Mouse (Mus musculus): ENCODE measurements at regions not wholly inside any gene's neighbourhood (a gene's known extent, or its start where the extent isn't known, plus 50 kb on each side); places are given as distances from the start of the nearest gene placed in this dataset.

DNA sequence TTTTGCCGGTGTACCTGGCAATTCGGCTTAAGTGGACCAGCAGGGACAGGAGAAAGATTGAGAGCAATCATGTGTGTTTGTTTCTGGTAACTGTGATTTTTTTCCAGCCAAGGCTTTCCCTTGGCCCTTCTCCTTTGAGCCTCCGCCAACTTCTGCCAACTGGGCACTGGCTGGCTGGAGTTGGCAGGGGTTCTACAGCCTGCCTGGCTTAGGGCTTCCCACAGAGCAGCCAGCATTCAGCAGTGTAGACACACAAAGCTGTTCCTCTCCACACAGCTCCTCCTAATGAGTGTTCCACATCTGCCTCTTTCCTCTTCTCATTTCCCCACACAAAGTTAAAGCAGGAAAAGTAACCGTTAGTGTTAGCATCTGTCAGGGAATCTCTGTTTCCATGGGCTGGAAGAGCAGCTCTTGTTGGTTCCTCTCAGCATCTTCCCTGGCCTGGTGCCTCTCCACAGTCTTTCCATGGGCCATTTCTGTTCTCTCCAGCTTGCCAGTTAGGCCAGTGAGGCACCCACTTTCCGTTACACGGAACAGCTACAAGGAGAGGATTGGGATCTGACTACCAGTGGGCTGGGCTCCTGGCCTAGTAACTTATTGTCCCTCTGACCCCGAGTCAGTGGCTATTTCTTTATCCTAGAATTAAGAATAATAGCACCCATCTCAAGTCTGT is 68.0 kb upstream of the Rbm24 start:
- Histone ChIP-seq H3K9ac (no peak overlapping the region), H3K27ac (ENCODE audit: low read depth) (no peak overlapping the region), H3K9me3 (ENCODE audit: low read depth, low read length) (no peaks in the 10 kb centered on the region), H3K36me3 (ENCODE audit: insufficient read depth) (no peaks in the 10 kb centered on the region), H3K4me3 (ENCODE audit: low read depth, low read length) (no peak overlapping the region), H3K4me1 (ENCODE audit: insufficient read depth) (no peaks in the 10 kb centered on the region), H3K4me2 (no peak overlapping the region), H3K27me3 (ENCODE audit: insufficient read depth, low read length) (no peaks in the 10 kb centered on the region)
- no peak for TF ChIP-seq CTCF (IDR thresholded peaks at IDR 0.05; ENCODE audit: low read depth)
- no peak for DNase-seq
- 73% methylated on average over 7 of the region's 7 CpGs for WGBS
- ATAC-seq (ENCODE audit: insufficient read depth): no peak

DNA sequence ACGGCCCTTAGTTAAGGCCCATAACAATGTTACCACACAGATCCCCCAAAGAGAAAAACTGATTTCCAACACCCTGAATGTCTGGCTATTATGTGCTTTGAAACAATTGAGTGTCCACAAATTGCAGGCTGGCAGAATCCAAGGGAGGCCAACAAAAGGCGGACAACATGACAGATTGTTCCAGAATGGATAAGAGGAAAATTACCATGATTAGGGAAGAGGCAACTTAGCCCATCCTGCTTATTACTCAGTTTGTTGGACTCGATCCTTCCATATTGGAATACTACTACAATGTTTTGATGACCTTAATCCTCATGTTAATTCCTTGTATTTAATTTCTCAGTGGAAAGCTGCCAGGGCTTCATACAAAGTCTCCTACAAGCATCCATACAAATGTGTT is 62.9 kb upstream of the Rbm24 start:
- Histone ChIP-seq H3K4me2 (no peak overlapping the region), H3K9ac (no peak overlapping the region), H3K9me3 (ENCODE audit: low read depth, low read length) (no peaks in the 10 kb centered on the region), H3K27ac (ENCODE audit: low read depth) (no peak overlapping the region), H3K4me1 (ENCODE audit: insufficient read depth) (no peaks in the 10 kb centered on the region), H3K4me3 (ENCODE audit: low read depth, low read length) (no peak overlapping the region), H3K27me3 (ENCODE audit: insufficient read depth, low read length) (no peaks in the 10 kb centered on the region), H3K36me3 (ENCODE audit: insufficient read depth) (no peaks in the 10 kb centered on the region)
- WGBS: 84% methylated on average over 3 of the region's 3 CpGs
- DNase-seq (no peak), ATAC-seq (ENCODE audit: insufficient read depth) (no peak)
- no peak for TF ChIP-seq CTCF (IDR thresholded peaks at IDR 0.05; ENCODE audit: low read depth)

DNA sequence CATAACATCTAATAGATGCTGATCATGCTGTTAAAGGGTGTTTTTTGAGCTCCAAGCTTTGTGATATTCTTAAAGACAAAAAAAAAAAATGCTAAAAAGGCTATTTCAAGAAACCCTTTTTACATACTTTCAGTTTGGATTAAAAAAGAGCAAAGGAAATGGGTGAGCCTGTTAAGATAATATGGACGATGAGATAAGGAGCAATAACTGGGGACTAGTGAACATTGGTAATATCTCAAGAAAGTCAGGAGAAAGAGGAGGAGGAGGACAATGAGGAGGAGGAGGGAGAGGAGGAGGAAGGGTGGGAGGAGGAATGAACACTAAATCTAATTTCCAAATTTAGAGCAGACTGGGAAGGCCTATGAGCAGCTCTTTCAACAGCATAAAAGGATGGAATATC is 62.3 kb upstream of the Rbm24 start:
- Histone ChIP-seq H3K9me3 (ENCODE audit: low read depth, low read length) (no peaks in the 10 kb centered on the region), H3K27ac (ENCODE audit: low read depth) (no peak overlapping the region), H3K4me1 (ENCODE audit: insufficient read depth) (no peaks in the 10 kb centered on the region), H3K27me3 (ENCODE audit: insufficient read depth, low read length) (no peaks in the 10 kb centered on the region), H3K4me3 (ENCODE audit: low read depth, low read length) (no peak overlapping the region), H3K36me3 (ENCODE audit: insufficient read depth) (no peaks in the 10 kb centered on the region), H3K4me2 (no peak overlapping the region), H3K9ac (no peak overlapping the region)
- DNase-seq: no peak
- 71% methylated on average over 1 of the region's 1 CpGs for WGBS
- no peak for TF ChIP-seq CTCF (IDR thresholded peaks at IDR 0.05; ENCODE audit: low read depth)
- ATAC-seq (ENCODE audit: insufficient read depth): no peak

GRCm38 (mm10) chr13:46357037-46357436 is 61.2 kb upstream of the Rbm24 start:
- no peak overlapping the region for H3K4me3 ChIP-seq (ENCODE audit: low read depth, low read length)
- H3K36me3 ChIP-seq (ENCODE audit: insufficient read depth): no peaks in the 10 kb centered on the region
- TF ChIP-seq CTCF (IDR thresholded peaks at IDR 0.05; ENCODE audit: low read depth): no peak
- H3K4me1 ChIP-seq (ENCODE audit: insufficient read depth): no peaks in the 10 kb centered on the region
- no peak for DNase-seq
- H3K9ac ChIP-seq: no peak overlapping the region
- no peak overlapping the region for H3K27ac ChIP-seq (ENCODE audit: low read depth)
- WGBS: 87% methylated on average over 9 of the region's 9 CpGs
- no peaks in the 10 kb centered on the region for H3K9me3 ChIP-seq (ENCODE audit: low read depth, low read length)
- H3K27me3 ChIP-seq (ENCODE audit: insufficient read depth, low read length): no peaks in the 10 kb centered on the region
- ATAC-seq (ENCODE audit: insufficient read depth): no peak
- H3K4me2 ChIP-seq: no peak overlapping the region

GRCm38 (mm10) chr13:46360495-46361120 is 57.6 kb upstream of the Rbm24 start:
- H3K27me3 ChIP-seq (ENCODE audit: insufficient read depth, low read length): no peaks in the 10 kb centered on the region
- H3K9me3 ChIP-seq (ENCODE audit: low read depth, low read length): no peaks in the 10 kb centered on the region
- no peak overlapping the region for H3K27ac ChIP-seq (ENCODE audit: low read depth)
- 58% methylated on average over 12 of the region's 12 CpGs for WGBS
- DNase-seq: peak; percentile 49
- no peak for TF ChIP-seq CTCF (IDR thresholded peaks at IDR 0.05; ENCODE audit: low read depth)
- ATAC-seq (ENCODE audit: insufficient read depth): no peak
- no peak overlapping the region for H3K9ac ChIP-seq
- no peaks in the 10 kb centered on the region for H3K36me3 ChIP-seq (ENCODE audit: insufficient read depth)
- no peak overlapping the region for H3K4me2 ChIP-seq
- H3K4me3 ChIP-seq (ENCODE audit: low read depth, low read length): no peak overlapping the region
- no peaks in the 10 kb centered on the region for H3K4me1 ChIP-seq (ENCODE audit: insufficient read depth)

- no peak overlapping the region for H3K27ac ChIP-seq (ENCODE audit: low read depth)
- no peaks in the 10 kb centered on the region for H3K4me1 ChIP-seq (ENCODE audit: insufficient read depth)
- no peak overlapping the region for H3K9ac ChIP-seq
- H3K4me2 ChIP-seq: no peak overlapping the region
- no peak overlapping the region for H3K4me3 ChIP-seq (ENCODE audit: low read depth, low read length)
- H3K9me3 ChIP-seq (ENCODE audit: low read depth, low read length): no peaks in the 10 kb centered on the region
- peak; percentile 57 for DNase-seq
- no peaks in the 10 kb centered on the region for H3K36me3 ChIP-seq (ENCODE audit: insufficient read depth)
- no peak for TF ChIP-seq CTCF (IDR thresholded peaks at IDR 0.05; ENCODE audit: low read depth)
- no peak for ATAC-seq (ENCODE audit: insufficient read depth)
- H3K27me3 ChIP-seq (ENCODE audit: insufficient read depth, low read length): no peaks in the 10 kb centered on the region
- 69% methylated on average over 13 of the region's 13 CpGs for WGBS
Measured at GRCm38 (mm10) chr13:46363456-46364201, 54.6 kb upstream of the Rbm24 start.

- no peak for TF ChIP-seq CTCF (IDR thresholded peaks at IDR 0.05; ENCODE audit: low read depth)
Measured at GRCm38 (mm10) chr13:46364202-46364912, 53.9 kb upstream of the Rbm24 start.

More at GRCm38 (mm10) chr13:46364202-46364912, 53.9 kb upstream of the Rbm24 start:
- Histone ChIP-seq H3K9me3 (ENCODE audit: low read depth, low read length) (no peaks in the 10 kb centered on the region), H3K27me3 (ENCODE audit: insufficient read depth, low read length) (no peaks in the 10 kb centered on the region), H3K9ac (no peak overlapping the region), H3K27ac (ENCODE audit: low read depth) (no peak overlapping the region), H3K36me3 (ENCODE audit: insufficient read depth) (no peaks in the 10 kb centered on the region), H3K4me3 (ENCODE audit: low read depth, low read length) (no peak overlapping the region), H3K4me2 (no peak overlapping the region), H3K4me1 (ENCODE audit: insufficient read depth) (no peaks in the 10 kb centered on the region)
- no peak for ATAC-seq (ENCODE audit: insufficient read depth)
- DNase-seq: no peak
- WGBS: 76% methylated on average over 7 of the region's 7 CpGs
